Mouse (Mus musculus): ENCODE results near the gene Mfsd14a. TPM values are rescaled to one million over a fixed set of nuclear protein-coding genes. Genes with fewer than 3 reads are reported as not detected.

Mfsd14a gene
- total and polyA plus RNA-seq, 2 experiments from 2014 or later, result 49.3 to 53.4 TPM

GRCm38 (mm10) chr3:116604570-116604969 lies 57.9 kb downstream of the Mfsd14a start:
- ATAC-seq, result 0 out of 2 replicates have a peak, but pooled peaks have one; percentile 35
- no peak overlapping the region for H3K4me2 ChIP-seq (ENCODE audit: low read depth, low read length)
- H3K27ac ChIP-seq, result no peak overlapping the region
- H3K4me3 ChIP-seq (ENCODE audit: low read length), result no peak overlapping the region
- DNase-seq (ENCODE audit: low spot score), result peak; percentile 28
- TF ChIP-seq CTCF (IDR thresholded peaks at IDR 0.05; ENCODE audit: low read depth), result no peak
- H3K36me3 ChIP-seq (ENCODE audit: insufficient read depth, low read length), result no peaks in the 10 kb centered on the region
- no peaks in the 10 kb centered on the region for H3K4me1 ChIP-seq (ENCODE audit: insufficient read depth, low read length)
- 71% methylated on average over 9 of the region's 9 CpGs for WGBS
- no peak overlapping the region for H3K9ac ChIP-seq (replicated peaks; ENCODE audit: low read length)
- no peaks in the 10 kb centered on the region for H3K9me3 ChIP-seq (ENCODE audit: low read length)
- H3K27me3 ChIP-seq (ENCODE audit: insufficient read depth, low read length), result no peaks in the 10 kb centered on the region

GRCm38 (mm10) chr3:116601781-116602180 lies 60.7 kb downstream of the Mfsd14a start:
- Histone ChIP-seq H3K4me2 (ENCODE audit: low read depth, low read length) (no peak overlapping the region), H3K27ac (no peak overlapping the region), H3K4me3 (ENCODE audit: low read length) (no peak overlapping the region), H3K4me1 (ENCODE audit: insufficient read depth, low read length) (no peaks in the 10 kb centered on the region), H3K27me3 (ENCODE audit: insufficient read depth, low read length) (no peaks in the 10 kb centered on the region), H3K9me3 (ENCODE audit: low read length) (no peaks in the 10 kb centered on the region), H3K9ac (replicated peaks; ENCODE audit: low read length) (no peak overlapping the region), H3K36me3 (ENCODE audit: insufficient read depth, low read length) (no peaks in the 10 kb centered on the region)
- ATAC-seq, result no peak
- no peak for DNase-seq (ENCODE audit: low spot score)
- no peak for TF ChIP-seq CTCF (IDR thresholded peaks at IDR 0.05; ENCODE audit: low read depth)
- WGBS, result 85% methylated on average over 5 of the region's 5 CpGs

- no peaks in the 10 kb centered on the region for H3K4me1 ChIP-seq (ENCODE audit: insufficient read depth, low read length)
- ATAC-seq (no peak), DNase-seq (ENCODE audit: low spot score) (no peak)
- no peaks in the 10 kb centered on the region for H3K27me3 ChIP-seq (ENCODE audit: insufficient read depth, low read length)
- 86% methylated on average over 5 of the region's 5 CpGs for WGBS
- H3K4me2 ChIP-seq (ENCODE audit: low read depth, low read length), result no peak overlapping the region
- no peak overlapping the region for H3K4me3 ChIP-seq (ENCODE audit: low read length)
- no peaks in the 10 kb centered on the region for H3K9me3 ChIP-seq (ENCODE audit: low read length)
- no peaks in the 10 kb centered on the region for H3K36me3 ChIP-seq (ENCODE audit: insufficient read depth, low read length)
- TF ChIP-seq CTCF (IDR thresholded peaks at IDR 0.05; ENCODE audit: low read depth), result no peak
- H3K27ac ChIP-seq, result no peak overlapping the region
- no peak overlapping the region for H3K9ac ChIP-seq (replicated peaks; ENCODE audit: low read length)
Observed at GRCm38 (mm10) chr3:116601005-116601404, 61.5 kb downstream of the Mfsd14a start.

GRCm38 (mm10) chr3:116599705-116600104 lies 62.8 kb downstream of the Mfsd14a start:
- ATAC-seq (no peak), DNase-seq (ENCODE audit: low spot score) (no peak)
- Histone ChIP-seq H3K9ac (replicated peaks; ENCODE audit: low read length) (no peak overlapping the region), H3K4me2 (ENCODE audit: low read depth, low read length) (no peak overlapping the region), H3K9me3 (ENCODE audit: low read length) (no peaks in the 10 kb centered on the region), H3K4me3 (ENCODE audit: low read length) (no peak overlapping the region), H3K27me3 (ENCODE audit: insufficient read depth, low read length) (no peaks in the 10 kb centered on the region), H3K4me1 (ENCODE audit: insufficient read depth, low read length) (no peaks in the 10 kb centered on the region), H3K27ac (no peak overlapping the region), H3K36me3 (ENCODE audit: insufficient read depth, low read length) (no peaks in the 10 kb centered on the region)
- 80% methylated on average over 2 of the region's 2 CpGs for WGBS
- no peak for TF ChIP-seq CTCF (IDR thresholded peaks at IDR 0.05; ENCODE audit: low read depth)

GRCm38 (mm10) chr3:116595603-116595991 lies 66.9 kb downstream of the Mfsd14a start:
- DNase-seq (ENCODE audit: low spot score), result peak; percentile 2
- Histone ChIP-seq H3K4me3 (ENCODE audit: low read length) (peak overlapping the region; percentile 94), H3K9me3 (ENCODE audit: low read length) (no peaks in the 10 kb centered on the region), H3K36me3 (ENCODE audit: insufficient read depth, low read length) (peaks cover 7% of the 10 kb centered on the region; the same call in 1 of the 2 replicates), H3K4me1 (ENCODE audit: insufficient read depth, low read length) (no peaks in the 10 kb centered on the region), H3K4me2 (ENCODE audit: low read depth, low read length) (peak overlapping the region; percentile 81), H3K27me3 (ENCODE audit: insufficient read depth, low read length) (no peaks in the 10 kb centered on the region), H3K27ac (no peak overlapping the region), H3K9ac (replicated peaks; ENCODE audit: low read length) (peak overlapping the region; percentile 66)
- no peak for TF ChIP-seq CTCF (IDR thresholded peaks at IDR 0.05; ENCODE audit: low read depth)
- ATAC-seq, result no peak
- WGBS, result 9% methylated on average over 10 of the region's 10 CpGs

- under 1% methylated on average over 65 of the region's 65 CpGs for WGBS
- DNase-seq (ENCODE audit: low spot score), result peak; percentile 99
- no peaks in the 10 kb centered on the region for H3K9me3 ChIP-seq (ENCODE audit: low read length)
- peak within 1 kb of the TSS; percentile 66 for H3K9ac ChIP-seq (replicated peaks; ENCODE audit: low read length)
- H3K27me3 ChIP-seq (ENCODE audit: insufficient read depth, low read length), result no peaks in the 10 kb centered on the region
- peaks cover 13% of the 10 kb centered on the region; the same call in 1 of the 2 replicates for H3K36me3 ChIP-seq (ENCODE audit: insufficient read depth, low read length)
- TF ChIP-seq CTCF (IDR thresholded peaks at IDR 0.05; ENCODE audit: low read depth), result no peak
- H3K4me1 ChIP-seq (ENCODE audit: insufficient read depth, low read length), result no peaks in the 10 kb centered on the region
- H3K4me2 ChIP-seq (ENCODE audit: low read depth, low read length), result peak within 1 kb of the TSS; percentile 81
- peak; percentile 98 for ATAC-seq
- peak within 1 kb of the TSS; percentile 89 for H3K27ac ChIP-seq
- peak within 1 kb of the TSS; percentile 94 for H3K4me3 ChIP-seq (ENCODE audit: low read length)
Observed at GRCm38 (mm10) chr3:116594728-116595602, 67.5 kb downstream of the Mfsd14a start, which contains the start of gene Sass6. Gene Sass6, plus strand, starts transcription at chr3:116594982.

Data from hindbrain, postnatal 0 days (tissue).